Mouse (Mus musculus) embryonic facial prominence, embryonic 15.5 days (tissue): Measurements from ENCODE around the gene Fbf1. TPM values are rescaled to one million over a fixed set of nuclear protein-coding genes. Genes with fewer than 3 reads are reported as not detected.
"Not testable (repeated sequence)": the region's sequence is repeated elsewhere in the genome, so short reads cannot be mapped to it uniquely, and the experiment has no call there.

Source experiments
- ATAC-seq: fragments of 200-750 bp; cut with Nextera tagmentation; 2 replicates; pipeline ENCODE4 v1.8.0; 2017; ENCODE audit warnings: low read depth, moderate TSS enrichment; ENCODE audit not compliant: insufficient number of reproducible peaks, low FRiP score, low TSS enrichment
- H3K27ac ChIP-seq: fragments of 300-500 bp; sonication (generic); replicated peaks from 2 replicates; pipeline ENCODE4 v1.5.1; 2015; ENCODE audit warnings: mild to moderate bottlenecking, inconsistent platforms
- H3K27me3 ChIP-seq: fragments of 300-500 bp; sonication (generic); 2 replicates; pipeline ENCODE4 v1.6.1; 2015; ENCODE audit warnings: inconsistent platforms
- H3K36me3 ChIP-seq: fragments of 300-500 bp; sonication (generic); 2 replicates; pipeline ENCODE4 v1.6.1; 2015; ENCODE audit warnings: mild to moderate bottlenecking, inconsistent platforms
- H3K4me1 ChIP-seq: fragments of 300-500 bp; sonication (generic); 2 replicates; pipeline ENCODE4 v1.6.1; 2015; ENCODE audit warnings: inconsistent platforms
- H3K4me2 ChIP-seq: fragments of 300-500 bp; sonication (generic); replicated peaks from 2 replicates; pipeline ENCODE4 v1.6.1; 2015; ENCODE audit warnings: mild to moderate bottlenecking, inconsistent platforms
- H3K4me3 ChIP-seq: fragments of 300-500 bp; sonication (generic); replicated peaks from 2 replicates; pipeline ENCODE4 v1.5.1; 2015; ENCODE audit warnings: mild to moderate bottlenecking, inconsistent platforms
- H3K9ac ChIP-seq: fragments of 300-500 bp; sonication (generic); 2 replicates; pipeline ENCODE4 v1.6.1; 2015; ENCODE audit warnings: inconsistent platforms
- H3K9me3 ChIP-seq: fragments of 300-500 bp; sonication (generic); replicated peaks from 2 replicates; pipeline ENCODE4 v1.6.1; 2016; ENCODE audit warnings: inconsistent platforms
- WGBS: fragments of 180-500 bp; shearing (Covaris S2); methylation state at CpG from one replicate; pipeline ENCODE4 v1.1.7; 2015; 5-methylcytosine and 5-hydroxymethylcytosine counted together
- polyA plus RNA-seq: library from polyadenylated mRNA; unstranded; fragments of >200 nt; fragmentation: Nextera tagmentation; extraction: Ambion mirVana; gene quantifications from 2 replicates; pipeline ENCODE4 v1.2.1, GENCODE M21; 2015

The Fbf1 gene
- polyA plus RNA-seq, 1 experiment from 2014 or later: 44.9 TPM

DNA sequence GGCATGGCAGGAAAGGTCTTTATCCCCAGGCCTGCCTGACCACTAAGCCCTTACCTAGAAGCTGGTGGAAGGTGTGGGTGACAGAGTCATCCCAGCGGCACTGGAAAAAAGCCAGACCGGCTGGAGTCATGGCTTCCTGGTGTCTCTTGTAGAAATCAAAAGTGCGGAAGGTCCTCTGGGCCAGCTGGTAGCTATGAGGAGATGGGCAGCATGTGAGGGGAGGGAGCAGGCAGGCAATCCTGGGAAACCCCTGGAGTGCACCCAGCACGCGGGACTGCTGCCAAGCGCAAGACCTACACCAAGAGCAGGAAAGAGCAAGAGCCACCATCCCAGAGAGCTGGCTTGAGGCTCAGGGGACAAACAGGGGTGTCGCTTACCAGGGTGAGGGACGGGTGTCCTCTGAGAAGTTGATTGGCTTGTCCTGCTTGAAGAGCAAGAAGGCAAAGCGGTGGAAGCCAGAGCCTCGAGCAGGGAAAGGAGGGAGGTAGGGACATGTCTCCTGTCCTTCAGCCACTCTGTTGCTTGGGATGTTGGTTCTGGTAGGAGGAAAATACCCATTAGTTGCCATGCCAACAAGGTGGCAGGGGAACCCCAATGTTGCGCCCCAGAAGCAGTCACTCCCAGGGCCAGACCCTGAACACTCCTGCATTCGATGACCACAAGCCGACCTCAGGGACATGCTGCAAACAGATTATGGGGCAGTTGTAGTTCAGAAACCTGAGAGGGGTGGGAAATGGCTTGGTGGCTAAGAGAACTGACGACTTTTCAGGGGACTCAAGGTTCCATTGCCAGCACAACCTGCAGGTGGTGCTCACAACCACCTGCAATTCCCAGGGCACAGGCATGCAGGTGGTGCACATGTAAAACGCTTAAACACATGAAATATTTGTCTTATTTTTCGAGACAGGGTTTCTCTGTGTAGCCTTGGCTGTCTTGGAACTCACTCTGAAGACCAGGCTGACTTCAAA is 35.3 kb downstream of the Fbf1 start:
- no peak for ATAC-seq
- WGBS: 72% methylated on average over 16 of the region's 16 CpGs
- Histone ChIP-seq H3K4me2 (no peak overlapping the region), H3K9ac (0 out of 2 replicates have a peak overlapping the region, but pooled peaks have one; percentile 18), H3K27ac (peak overlapping the region; percentile 44), H3K4me1 (peaks cover 52% of the 10 kb centered on the region), H3K4me3 (no peak overlapping the region), H3K36me3 (peaks cover 32% of the 10 kb centered on the region), H3K9me3 (no peaks in the 10 kb centered on the region), H3K27me3 (no peaks in the 10 kb centered on the region)

GRCm38 (mm10) chr11:116131349-116132170 is 36.4 kb downstream of the Fbf1 start:
- H3K4me2 ChIP-seq: peak overlapping the region; percentile 78
- peaks cover 32% of the 10 kb centered on the region for H3K36me3 ChIP-seq
- H3K9me3 ChIP-seq: no peaks in the 10 kb centered on the region
- peak overlapping the region; percentile 63 for H3K4me3 ChIP-seq
- H3K4me1 ChIP-seq: peaks cover 56% of the 10 kb centered on the region
- no peak overlapping the region for H3K9ac ChIP-seq
- ATAC-seq: no peak
- H3K27ac ChIP-seq: peak overlapping the region; percentile 94
- no peaks in the 10 kb centered on the region for H3K27me3 ChIP-seq
- WGBS: 82% methylated on average over 15 of the region's 15 CpGs

DNA sequence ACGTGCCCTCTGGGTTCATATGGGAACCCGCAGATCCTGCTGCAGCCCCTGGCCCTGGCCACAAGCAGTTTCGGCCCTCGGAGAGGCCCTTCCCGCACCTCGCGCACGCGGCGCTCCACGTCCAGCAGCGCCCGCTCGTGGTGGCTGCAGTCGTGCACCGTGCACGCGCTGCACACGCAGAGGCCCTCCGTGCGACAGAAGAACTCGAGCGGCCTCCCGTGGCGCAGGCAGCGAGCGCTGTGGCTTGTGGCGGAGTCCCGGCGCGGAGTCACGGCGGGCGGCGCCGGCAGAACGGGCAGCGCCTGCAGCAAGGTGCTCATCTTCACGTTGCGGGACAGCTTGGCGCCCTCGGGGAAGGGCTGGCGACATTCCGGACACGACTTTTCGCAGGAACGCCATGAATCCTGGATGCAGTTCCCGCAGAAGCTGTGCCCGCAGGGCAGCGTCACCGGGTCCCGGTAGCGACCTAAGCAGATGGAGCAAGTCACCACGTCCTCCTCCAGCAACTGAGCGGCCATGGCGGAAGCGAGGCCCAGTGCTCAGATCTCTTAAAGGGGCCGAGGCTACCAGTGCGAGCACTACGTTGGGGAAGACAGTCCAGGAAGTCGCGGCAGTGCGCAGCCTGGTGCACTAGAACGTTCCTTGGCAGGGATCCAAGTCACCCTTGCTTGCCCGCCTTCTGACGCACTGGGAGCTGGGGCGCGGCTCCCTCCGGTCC is 37.3 kb downstream of the Fbf1 start, which contains the start of gene Trim65:
Gene Trim65 (minus strand): TSS at position 641 of the 718 bp plus-strand sequence.
- no peaks in the 10 kb centered on the region for H3K9me3 ChIP-seq
- peak within 1 kb of the TSS; percentile 94 for H3K27ac ChIP-seq
- no peaks in the 10 kb centered on the region for H3K27me3 ChIP-seq
- peak; percentile 85 for ATAC-seq
- peaks cover 35% of the 10 kb centered on the region for H3K36me3 ChIP-seq
- H3K4me3 ChIP-seq: peak within 1 kb of the TSS; percentile 63
- peaks cover 57% of the 10 kb centered on the region for H3K4me1 ChIP-seq
- peak within 1 kb of the TSS; percentile 78 for H3K4me2 ChIP-seq
- under 1% methylated on average over 69 of the region's 69 CpGs for WGBS
- peak within 1 kb of the TSS; percentile 52 for H3K9ac ChIP-seq

- Histone ChIP-seq H3K4me2 (peak overlapping the region; percentile 78), H3K4me1 (peaks cover 57% of the 10 kb centered on the region), H3K9ac (peak overlapping the region; percentile 52), H3K27ac (peak overlapping the region; percentile 94), H3K36me3 (peaks cover 38% of the 10 kb centered on the region), H3K27me3 (no peaks in the 10 kb centered on the region), H3K4me3 (peak overlapping the region; percentile 63), H3K9me3 (no peaks in the 10 kb centered on the region)
- no peak for ATAC-seq
- WGBS: 44% methylated on average over 8 of the region's 8 CpGs
Observed at GRCm38 (mm10) chr11:116129993-116130487, 37.9 kb downstream of the Fbf1 start.

- Histone ChIP-seq H3K27me3 (no peaks in the 10 kb centered on the region), H3K9me3 (no peaks in the 10 kb centered on the region), H3K4me1 (peaks cover 57% of the 10 kb centered on the region), H3K27ac (no peak overlapping the region), H3K4me2 (peak overlapping the region; percentile 78), H3K9ac (no peak overlapping the region), H3K36me3 (peaks cover 30% of the 10 kb centered on the region), H3K4me3 (no peak overlapping the region; the same call in 1 of the 2 replicates)
- WGBS: 75% methylated on average over 9 of the region's 9 CpGs
- ATAC-seq: no peak
Observed at GRCm38 (mm10) chr11:116129091-116129790, 38.7 kb downstream of the Fbf1 start.

DNA sequence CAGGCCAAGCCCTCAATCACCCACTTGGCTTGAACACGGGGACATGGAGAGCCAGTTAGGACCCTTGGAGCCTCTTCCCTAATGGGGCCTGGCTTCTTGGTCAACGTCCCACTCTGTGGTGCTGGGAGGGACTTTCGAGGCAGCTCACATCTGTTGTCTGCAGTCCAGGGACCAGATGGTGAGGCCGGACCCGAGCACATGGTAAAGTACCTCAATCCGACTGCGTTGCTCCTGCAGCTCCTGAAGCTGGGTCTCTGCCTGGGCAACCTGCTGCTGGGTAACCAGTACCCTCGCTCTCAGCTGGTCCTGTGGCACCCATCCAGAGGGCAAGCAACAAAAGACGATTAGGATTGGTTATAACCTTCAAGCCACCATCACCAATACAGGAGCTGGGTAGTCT is 40.0 kb downstream of the Fbf1 start:
- Histone ChIP-seq H3K4me1 (peaks cover 50% of the 10 kb centered on the region), H3K9ac (no peak overlapping the region), H3K27me3 (no peaks in the 10 kb centered on the region), H3K9me3 (no peaks in the 10 kb centered on the region), H3K36me3 (peaks cover 25% of the 10 kb centered on the region), H3K4me2 (no peak overlapping the region), H3K27ac (peak overlapping the region; percentile 39; the same call in 1 of the 2 replicates), H3K4me3 (no peak overlapping the region)
- no peak for ATAC-seq
- 73% methylated on average over 9 of the region's 9 CpGs for WGBS

DNA sequence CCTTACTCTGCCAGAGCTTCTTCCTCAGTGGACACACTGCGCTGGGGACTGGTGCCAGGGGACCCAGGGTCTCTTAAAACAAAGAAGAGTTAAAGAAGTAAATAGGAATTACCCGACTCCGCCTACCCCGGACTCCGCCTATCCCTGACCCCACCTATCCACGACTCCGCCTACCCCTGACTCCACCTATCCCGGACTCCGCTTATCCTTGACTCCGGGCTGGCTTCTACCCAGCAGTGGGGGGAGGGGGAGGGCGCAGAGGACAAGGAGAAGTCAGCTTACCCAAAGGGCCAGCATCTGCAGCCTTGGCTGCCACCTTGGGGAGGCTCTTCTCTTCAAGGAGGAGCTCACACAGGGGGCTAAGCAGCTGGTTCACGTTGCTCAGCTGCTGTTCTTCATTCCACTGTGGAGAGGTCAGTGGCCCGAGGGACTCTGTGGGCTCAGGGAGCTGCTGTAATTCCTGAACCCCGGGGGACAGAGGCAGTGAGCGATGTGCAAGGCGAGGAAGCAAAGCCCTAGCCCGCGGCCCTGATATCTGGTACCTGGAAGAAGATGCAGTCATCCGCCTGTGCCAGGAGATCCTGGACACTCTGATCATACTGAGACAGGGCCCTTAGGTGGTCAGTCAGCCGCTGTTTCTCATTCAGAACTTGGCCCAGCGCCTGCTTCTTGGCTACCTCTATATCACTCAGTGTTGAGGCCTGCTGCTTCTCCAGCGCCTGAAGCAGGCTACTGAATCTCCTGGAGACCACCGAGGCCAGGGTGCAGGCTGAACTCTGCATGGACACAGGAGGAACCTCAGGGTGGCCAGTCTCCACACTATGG is 40.6 kb downstream of the Fbf1 start, which contains the start of gene Trim47:
Gene Trim47 (minus strand): TSS at position 55 of the 825 bp plus-strand sequence.
- peaks cover 43% of the 10 kb centered on the region for H3K4me1 ChIP-seq
- 24% methylated on average over 23 of the region's 23 CpGs for WGBS
- no peaks in the 10 kb centered on the region for H3K27me3 ChIP-seq
- peak within 1 kb of the TSS; percentile 39 for H3K27ac ChIP-seq
- peaks cover 27% of the 10 kb centered on the region for H3K36me3 ChIP-seq
- no peak within 1 kb of the TSS for H3K9ac ChIP-seq
- H3K9me3 ChIP-seq: no peaks in the 10 kb centered on the region
- ATAC-seq: peak; percentile 39; the same call in 1 of the 2 replicates
- H3K4me3 ChIP-seq: peak within 1 kb of the TSS; percentile 22
- H3K4me2 ChIP-seq: peak within 1 kb of the TSS; percentile 43

DNA sequence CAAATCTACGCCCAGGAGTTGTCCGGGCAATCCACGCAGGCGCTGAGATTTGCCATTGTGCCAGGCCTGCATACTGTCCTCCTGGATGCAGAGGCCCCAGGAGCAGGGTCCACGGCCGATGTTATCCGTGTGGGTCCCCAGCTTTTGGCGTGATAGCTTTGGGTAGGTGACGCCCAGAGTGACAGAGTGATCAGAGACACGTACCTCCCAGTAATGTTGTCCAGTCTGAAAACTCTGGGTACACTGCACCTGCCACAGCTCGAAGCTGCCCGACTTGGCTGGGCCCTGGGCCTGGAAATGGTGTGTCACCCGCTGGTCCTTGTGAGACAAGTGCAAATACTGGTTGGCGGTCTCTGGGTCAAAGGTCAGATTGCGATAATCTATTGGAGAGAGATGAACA is 41.7 kb downstream of the Fbf1 start:
- peaks cover 35% of the 10 kb centered on the region for H3K4me1 ChIP-seq
- ATAC-seq: no peak
- H3K36me3 ChIP-seq: peaks cover 28% of the 10 kb centered on the region
- no peak overlapping the region for H3K4me3 ChIP-seq
- no peaks in the 10 kb centered on the region for H3K9me3 ChIP-seq
- H3K27me3 ChIP-seq: no peaks in the 10 kb centered on the region
- H3K27ac ChIP-seq: no peak overlapping the region
- H3K9ac ChIP-seq: no peak overlapping the region
- no peak overlapping the region for H3K4me2 ChIP-seq
- WGBS: 95% methylated on average over 15 of the region's 15 CpGs

DNA sequence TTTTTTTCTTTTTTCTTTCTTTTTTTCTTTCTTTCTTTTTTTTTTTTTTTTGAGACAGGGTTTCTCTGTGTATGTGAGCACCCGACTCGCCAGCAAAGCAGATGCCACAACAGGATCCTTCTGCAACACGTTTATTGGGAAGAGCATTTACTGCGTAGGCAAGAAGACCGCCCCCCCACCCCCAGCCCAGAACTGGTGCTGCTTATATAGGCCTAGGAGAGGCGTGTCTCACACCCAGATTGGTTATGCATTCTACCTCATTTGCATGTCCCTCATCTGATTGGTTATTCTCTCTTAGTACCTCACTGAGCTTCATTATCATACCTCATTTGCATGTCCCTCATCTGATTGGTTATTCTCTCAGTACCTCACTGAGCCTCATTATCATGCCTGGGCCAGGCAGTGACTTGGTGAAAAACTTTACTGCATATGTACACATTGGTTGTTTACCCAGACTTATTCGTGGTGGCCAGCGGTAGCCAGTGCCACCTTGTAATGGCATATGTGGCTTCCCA is 46.2 kb downstream of the Fbf1 start:
- 88% methylated on average over 8 of the region's 8 CpGs for WGBS
- not testable (repeated sequence) for H3K27me3 ChIP-seq, ATAC-seq, H3K27ac ChIP-seq, H3K4me3 ChIP-seq, H3K9me3 ChIP-seq, H3K4me2 ChIP-seq, H3K9ac ChIP-seq, H3K4me1 ChIP-seq
- peaks cover 28% of the 10 kb centered on the region for H3K36me3 ChIP-seq
